Mouse (Mus musculus) lung, postnatal 0 days (tissue): ENCODE results near the gene Cnn2.

Experiments used
- CTCF ChIP-seq: IDR thresholded peaks from 2 replicates; pipeline ENCODE4 v1.5.1; 2016; ENCODE audit warnings: antibody characterized with exemption, mild to moderate bottlenecking
- EP300 ChIP-seq: IDR thresholded peaks from 2 replicates; pipeline ENCODE4 v1.6.1; 2016; ENCODE audit warnings: antibody characterized with exemption, mild to moderate bottlenecking, control low read depth

GRCm38 (mm10) chr10:79965325-79965724 is 23.1 kb upstream of the Cnn2 start:
- TF ChIP-seq EP300 (no peak), CTCF (no peak)
